Mouse (Mus musculus) embryonic facial prominence, embryonic 12.5 days (tissue): Measurements from ENCODE around the gene Rreb1. TPM values are rescaled to one million over a fixed set of nuclear protein-coding genes. Genes with fewer than 3 reads are reported as not detected.
A peak's percentile ranks its signal among the peaks of the same experiment; 100 is the strongest.

Experiments used
- ATAC-seq: fragments of 200-750 bp; cut with Nextera tagmentation; 2 replicates; pipeline ENCODE4 v1.8.0; 2017; ENCODE audit not compliant: insufficient number of reproducible peaks, insufficient read depth, low FRiP score, low TSS enrichment
- H3K27ac ChIP-seq: fragments of 300-500 bp; sonication (generic); 2 replicates; pipeline ENCODE4 v1.5.1; 2016; ENCODE audit warnings: mild to moderate bottlenecking
- H3K27me3 ChIP-seq: fragments of 300-500 bp; sonication (generic); 2 replicates; pipeline ENCODE4 v1.6.1; 2016; ENCODE audit warnings: mild to moderate bottlenecking, moderate library complexity
- H3K36me3 ChIP-seq: fragments of 300-500 bp; sonication (generic); 2 replicates; pipeline ENCODE4 v1.6.1; 2016; ENCODE audit warnings: mild to moderate bottlenecking
- H3K4me1 ChIP-seq: fragments of 300-500 bp; sonication (generic); 2 replicates; pipeline ENCODE4 v1.6.1; 2016
- H3K4me2 ChIP-seq: fragments of 300-500 bp; sonication (generic); replicated peaks from 2 replicates; pipeline ENCODE4 v1.6.1; 2016; ENCODE audit warnings: mild to moderate bottlenecking, moderate library complexity
- H3K4me3 ChIP-seq: fragments of 300-500 bp; sonication (generic); 2 replicates; pipeline ENCODE4 v1.5.1; 2016; ENCODE audit warnings: mild to moderate bottlenecking
- H3K9ac ChIP-seq: fragments of 300-500 bp; sonication (generic); 2 replicates; pipeline ENCODE4 v1.6.1; 2016; ENCODE audit warnings: mild to moderate bottlenecking, moderate library complexity
- H3K9me3 ChIP-seq: fragments of 300-500 bp; sonication (generic); 2 replicates; pipeline ENCODE4 v1.6.1; 2016; ENCODE audit warnings: mild to moderate bottlenecking, moderate library complexity
- WGBS: fragments of 180-500 bp; shearing (Covaris S2); methylation state at CpG from one replicate; pipeline ENCODE4 v1.1.7; 2016; 5-methylcytosine and 5-hydroxymethylcytosine counted together
- polyA plus RNA-seq: library from polyadenylated mRNA; unstranded; fragments of >200 nt; fragmentation: Nextera tagmentation; extraction: Ambion mirVana; gene quantifications from 2 replicates; pipeline ENCODE4 v1.2.1, GENCODE M21; 2016

Rreb1 gene
- 9.4 and 10.1 TPM in 2 replicates for polyA plus RNA-seq

GRCm38 (mm10) chr13:37778147-37778593 lies at the start of gene Rreb1:
Gene Rreb1, plus strand, starts transcription at chr13:37778400.
- Histone ChIP-seq H3K4me2 (peak within 1 kb of the TSS; percentile 100), H3K36me3 (no peaks in the 10 kb centered on the region), H3K27ac (no peak within 1 kb of the TSS), H3K4me3 (peak within 1 kb of the TSS; percentile 61), H3K9ac (peak within 1 kb of the TSS; percentile 59), H3K4me1 (peaks cover 10% of the 10 kb centered on the region; the same call in 1 of the 2 replicates), H3K27me3 (peaks cover 18% of the 10 kb centered on the region), H3K9me3 (no peaks in the 10 kb centered on the region)
- 1% methylated on average over 36 of the region's 37 CpGs for WGBS
- peak; percentile 73 for ATAC-seq

GRCm38 (mm10) chr13:37728551-37728950 lies 49.6 kb upstream of the Rreb1 start:
- Histone ChIP-seq H3K4me1 (no peaks in the 10 kb centered on the region), H3K27ac (no peak overlapping the region), H3K4me3 (no peak overlapping the region), H3K36me3 (no peaks in the 10 kb centered on the region), H3K4me2 (no peak overlapping the region), H3K27me3 (no peaks in the 10 kb centered on the region), H3K9me3 (no peaks in the 10 kb centered on the region), H3K9ac (no peak overlapping the region)
- 87% methylated on average over 7 of the region's 7 CpGs for WGBS
- ATAC-seq = no peak

GRCm38 (mm10) chr13:37731914-37732693 lies 46.1 kb upstream of the Rreb1 start:
- no peak for ATAC-seq
- Histone ChIP-seq H3K9ac (no peak overlapping the region), H3K36me3 (no peaks in the 10 kb centered on the region), H3K4me3 (no peak overlapping the region), H3K4me1 (no peaks in the 10 kb centered on the region), H3K4me2 (no peak overlapping the region), H3K27ac (no peak overlapping the region), H3K9me3 (no peaks in the 10 kb centered on the region), H3K27me3 (no peaks in the 10 kb centered on the region)
- 79% methylated on average over 12 of the region's 12 CpGs for WGBS

GRCm38 (mm10) chr13:37734501-37734900 lies 43.7 kb upstream of the Rreb1 start:
- ATAC-seq = no peak
- Histone ChIP-seq H3K4me2 (no peak overlapping the region), H3K9ac (no peak overlapping the region), H3K27me3 (no peaks in the 10 kb centered on the region), H3K27ac (no peak overlapping the region), H3K4me3 (no peak overlapping the region), H3K9me3 (no peaks in the 10 kb centered on the region), H3K36me3 (no peaks in the 10 kb centered on the region), H3K4me1 (no peaks in the 10 kb centered on the region)
- WGBS = 92% methylated on average over 11 of the region's 11 CpGs

- peaks cover 6% of the 10 kb centered on the region; the same call in 1 of the 2 replicates for H3K4me1 ChIP-seq
- H3K36me3 ChIP-seq = no peaks in the 10 kb centered on the region
- no peak overlapping the region for H3K4me3 ChIP-seq
- no peak overlapping the region for H3K9ac ChIP-seq
- 80% methylated on average over 5 of the region's 5 CpGs for WGBS
- no peak overlapping the region for H3K4me2 ChIP-seq
- no peak overlapping the region for H3K27ac ChIP-seq
- no peaks in the 10 kb centered on the region for H3K27me3 ChIP-seq
- no peak for ATAC-seq
- no peaks in the 10 kb centered on the region for H3K9me3 ChIP-seq
Observed at GRCm38 (mm10) chr13:37740111-37740510, 38.1 kb upstream of the Rreb1 start.

GRCm38 (mm10) chr13:37740752-37741151 lies 37.4 kb upstream of the Rreb1 start:
- no peak overlapping the region for H3K4me3 ChIP-seq
- ATAC-seq = no peak
- no peak overlapping the region for H3K4me2 ChIP-seq
- no peaks in the 10 kb centered on the region for H3K9me3 ChIP-seq
- no peak overlapping the region for H3K9ac ChIP-seq
- no peak overlapping the region for H3K27ac ChIP-seq
- WGBS = 54% methylated on average over 5 of the region's 5 CpGs
- H3K36me3 ChIP-seq = no peaks in the 10 kb centered on the region
- H3K27me3 ChIP-seq = no peaks in the 10 kb centered on the region
- peaks cover 6% of the 10 kb centered on the region; the same call in 1 of the 2 replicates for H3K4me1 ChIP-seq

GRCm38 (mm10) chr13:37742248-37742647 lies 36.0 kb upstream of the Rreb1 start:
- WGBS = 74% methylated on average over 4 of the region's 4 CpGs
- Histone ChIP-seq H3K4me3 (no peak overlapping the region), H3K27me3 (no peaks in the 10 kb centered on the region), H3K4me2 (no peak overlapping the region), H3K36me3 (no peaks in the 10 kb centered on the region), H3K4me1 (peaks cover 6% of the 10 kb centered on the region; the same call in 1 of the 2 replicates), H3K9ac (no peak overlapping the region), H3K27ac (no peak overlapping the region), H3K9me3 (no peaks in the 10 kb centered on the region)
- ATAC-seq = no peak

GRCm38 (mm10) chr13:37747504-37747903 lies 30.7 kb upstream of the Rreb1 start:
- Histone ChIP-seq H3K4me2 (no peak overlapping the region), H3K9me3 (no peaks in the 10 kb centered on the region), H3K27ac (no peak overlapping the region), H3K9ac (no peak overlapping the region), H3K36me3 (no peaks in the 10 kb centered on the region), H3K4me1 (peaks cover 14% of the 10 kb centered on the region), H3K4me3 (no peak overlapping the region), H3K27me3 (0 out of 2 replicates have a peak, but pooled peaks cover 4% of the 10 kb centered on the region)
- ATAC-seq = no peak
- WGBS = 66% methylated on average over 7 of the region's 7 CpGs

GRCm38 (mm10) chr13:37749485-37749884 lies 28.7 kb upstream of the Rreb1 start:
- 0 out of 2 replicates have a peak, but pooled peaks cover 2% of the 10 kb centered on the region for H3K9me3 ChIP-seq
- H3K4me3 ChIP-seq = no peak overlapping the region
- H3K27me3 ChIP-seq = 0 out of 2 replicates have a peak, but pooled peaks cover 4% of the 10 kb centered on the region
- H3K9ac ChIP-seq = no peak overlapping the region
- 7% methylated on average over 3 of the region's 3 CpGs for WGBS
- no peak overlapping the region for H3K4me2 ChIP-seq
- H3K36me3 ChIP-seq = no peaks in the 10 kb centered on the region
- peaks cover 14% of the 10 kb centered on the region for H3K4me1 ChIP-seq
- no peak overlapping the region for H3K27ac ChIP-seq
- no peak for ATAC-seq

- Histone ChIP-seq H3K27ac (no peak overlapping the region), H3K4me1 (peaks cover 14% of the 10 kb centered on the region), H3K4me3 (no peak overlapping the region), H3K27me3 (0 out of 2 replicates have a peak, but pooled peaks cover 4% of the 10 kb centered on the region), H3K36me3 (no peaks in the 10 kb centered on the region), H3K9me3 (0 out of 2 replicates have a peak, but pooled peaks cover 4% of the 10 kb centered on the region), H3K4me2 (no peak overlapping the region), H3K9ac (no peak overlapping the region)
- 35% methylated on average over 9 of the region's 9 CpGs for WGBS
- no peak for ATAC-seq
Observed at GRCm38 (mm10) chr13:37751154-37751950, 26.8 kb upstream of the Rreb1 start.

- no peak overlapping the region for H3K4me3 ChIP-seq
- H3K9ac ChIP-seq = no peak overlapping the region
- H3K27me3 ChIP-seq = no peaks in the 10 kb centered on the region
- no peak for ATAC-seq
- H3K27ac ChIP-seq = no peak overlapping the region
- H3K36me3 ChIP-seq = no peaks in the 10 kb centered on the region
- 80% methylated on average over 10 of the region's 10 CpGs for WGBS
- 0 out of 2 replicates have a peak, but pooled peaks cover 4% of the 10 kb centered on the region for H3K4me1 ChIP-seq
- 0 out of 2 replicates have a peak, but pooled peaks cover 2% of the 10 kb centered on the region for H3K9me3 ChIP-seq
- H3K4me2 ChIP-seq = no peak overlapping the region
Observed at GRCm38 (mm10) chr13:37759341-37760012, 18.7 kb upstream of the Rreb1 start.
